Mouse (Mus musculus): ENCODE results near the gene Tbc1d32. TPM values are rescaled to one million over a fixed set of nuclear protein-coding genes. Genes with fewer than 3 reads are reported as not detected.
A peak's percentile ranks its signal among the peaks of the same experiment; 100 is the strongest.

Tbc1d32 gene
- 1.5 and 1.8 TPM in 2 replicates for polyA plus RNA-seq (2014; fragmentation: Nextera tagmentation; extraction: Ambion mirVana)

DNA sequence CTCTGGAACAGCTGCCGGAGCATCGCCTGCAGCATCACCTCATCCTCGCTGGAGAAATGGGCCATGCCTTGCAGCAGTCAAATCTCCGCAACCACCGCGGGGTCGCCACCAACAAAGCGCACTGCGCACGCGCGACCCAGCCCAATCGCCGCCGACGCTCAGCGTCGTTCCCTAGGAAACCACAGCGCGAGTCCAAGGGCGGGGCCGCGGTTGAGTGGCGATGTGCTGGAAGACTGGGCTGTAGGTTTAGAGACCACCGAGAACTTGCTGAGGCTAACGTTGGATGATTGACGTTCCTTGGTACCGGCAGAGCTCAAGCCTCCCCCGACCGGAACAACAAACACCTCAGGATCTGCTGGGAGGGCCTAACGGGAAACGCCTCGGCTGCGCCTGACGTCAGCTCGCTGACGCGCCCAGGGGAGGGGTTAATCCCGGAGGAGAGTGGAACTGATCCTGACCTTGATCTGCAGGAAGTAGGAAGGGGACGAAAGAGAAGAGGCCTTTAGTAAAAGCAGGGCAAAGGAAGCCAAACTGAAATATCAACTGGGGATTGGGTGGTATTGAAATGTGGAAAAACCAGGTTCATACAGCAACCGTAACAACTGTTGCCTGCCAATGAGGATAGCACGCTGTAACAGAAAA, at the start of gene Tbc1d32:
Tbc1d32 (minus strand) TSS at position 122 of the 642 bp plus-strand sequence.
- H3K9ac ChIP-seq (ENCODE audit: low read depth, low read length): peak within 1 kb of the TSS; percentile 43
- no peaks in the 10 kb centered on the region for H3K9me3 ChIP-seq (ENCODE audit: control insufficient read depth, low read length)
- peak within 1 kb of the TSS; percentile 63 for H3K4me3 ChIP-seq (ENCODE audit: low read depth, low read length)
- no peaks in the 10 kb centered on the region for H3K36me3 ChIP-seq (ENCODE audit: control insufficient read depth, insufficient read depth, low read length)
- peak within 1 kb of the TSS; percentile 72 for H3K4me2 ChIP-seq
- H3K27ac ChIP-seq (ENCODE audit: low read depth, low read length): peak within 1 kb of the TSS; percentile 55
- peaks cover 2% of the 10 kb centered on the region; the same call in 1 of the 2 replicates for H3K4me1 ChIP-seq (replicated peaks; ENCODE audit: control insufficient read depth, insufficient read depth, low read length)
- DNase-seq (ENCODE audit: low spot score) (peak; percentile 88), ATAC-seq (replicated peaks; ENCODE audit: low FRiP score) (peak; percentile 96)
- WGBS: 3% methylated on average over 42 of the region's 42 CpGs
- no peaks in the 10 kb centered on the region for H3K27me3 ChIP-seq (replicated peaks; ENCODE audit: control insufficient read depth, insufficient read depth, low read length)

DNA sequence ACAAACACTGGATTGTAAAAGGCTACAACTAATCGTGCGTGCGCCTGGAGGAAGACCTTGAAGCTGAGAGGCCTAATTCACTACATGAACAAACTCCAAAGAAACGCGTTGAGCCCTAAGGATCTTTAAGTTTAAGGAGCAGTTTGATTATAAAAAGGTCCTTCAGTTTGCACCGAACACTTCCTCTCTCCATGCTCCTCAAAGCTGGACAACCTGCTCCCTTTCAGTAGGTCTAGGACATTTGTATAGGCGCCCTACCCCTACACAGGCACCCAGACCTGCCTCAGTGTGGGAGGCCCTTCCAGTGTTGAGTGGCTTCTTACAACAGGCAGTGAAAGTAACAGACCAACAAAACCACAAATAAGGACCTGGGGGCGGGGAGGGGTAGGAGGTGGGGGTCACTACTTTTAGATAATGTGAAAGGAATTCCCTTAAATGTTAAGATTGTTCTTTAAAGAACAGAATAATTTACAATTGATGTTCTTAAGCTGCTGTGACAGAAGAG, 666 bp downstream of the Tbc1d32 start:
- ATAC-seq (replicated peaks; ENCODE audit: low FRiP score): no peak
- H3K36me3 ChIP-seq (ENCODE audit: control insufficient read depth, insufficient read depth, low read length): no peaks in the 10 kb centered on the region
- peak overlapping the region; percentile 63 for H3K4me3 ChIP-seq (ENCODE audit: low read depth, low read length)
- H3K27ac ChIP-seq (ENCODE audit: low read depth, low read length): no peak overlapping the region
- H3K9me3 ChIP-seq (ENCODE audit: control insufficient read depth, low read length): no peaks in the 10 kb centered on the region
- WGBS: 80% methylated on average over 8 of the region's 8 CpGs
- peak overlapping the region; percentile 9; the same call in 1 of the 2 replicates for H3K9ac ChIP-seq (ENCODE audit: low read depth, low read length)
- H3K4me1 ChIP-seq (replicated peaks; ENCODE audit: control insufficient read depth, insufficient read depth, low read length): peaks cover 2% of the 10 kb centered on the region; the same call in 1 of the 2 replicates
- H3K27me3 ChIP-seq (replicated peaks; ENCODE audit: control insufficient read depth, insufficient read depth, low read length): no peaks in the 10 kb centered on the region
- peak overlapping the region; percentile 72 for H3K4me2 ChIP-seq
- no peak for DNase-seq (ENCODE audit: low spot score)

DNA sequence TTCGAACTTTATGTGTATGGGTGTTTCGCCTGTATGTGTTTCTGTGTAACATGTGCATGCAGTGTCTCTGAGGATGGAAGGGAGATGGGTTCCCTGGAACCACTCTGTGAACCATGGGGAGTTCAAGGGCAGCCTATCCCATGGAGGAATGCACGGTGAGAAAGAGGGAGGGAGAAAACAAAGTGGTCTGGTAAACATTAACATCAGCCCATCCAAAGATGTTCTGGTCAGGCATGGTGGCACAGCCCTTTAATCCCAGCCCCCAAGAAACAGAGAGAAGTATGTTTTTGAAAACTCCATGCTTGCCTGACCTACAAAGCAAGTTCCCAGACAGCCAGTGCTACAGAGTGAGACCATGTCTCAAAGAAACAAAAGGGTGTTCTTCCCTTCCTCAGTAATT, 12.7 kb downstream of the Tbc1d32 start:
- H3K9ac ChIP-seq (ENCODE audit: low read depth, low read length): no peak overlapping the region

DNA sequence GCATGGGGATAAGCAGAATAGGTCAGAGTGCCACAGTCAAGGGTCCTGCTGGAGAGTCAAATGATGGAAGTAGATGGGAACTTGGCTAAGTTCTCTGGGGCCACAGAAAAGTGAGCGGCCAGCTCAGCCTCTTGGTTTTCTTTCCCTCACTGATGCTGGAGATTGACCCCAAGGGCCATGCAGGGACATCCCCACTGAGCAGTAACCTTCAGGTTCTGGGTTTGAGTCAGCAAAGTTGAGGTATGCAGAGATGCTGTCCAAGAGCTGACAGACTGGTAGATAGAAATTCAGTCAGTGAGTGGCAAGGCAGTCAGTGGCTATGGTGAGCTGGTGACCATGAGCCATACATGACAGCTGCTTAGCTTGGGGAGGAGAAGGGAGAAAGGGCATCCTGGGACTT, 18.1 kb downstream of the Tbc1d32 start:
- no peak overlapping the region for H3K4me3 ChIP-seq (ENCODE audit: low read depth, low read length)
- no peaks in the 10 kb centered on the region for H3K27me3 ChIP-seq (replicated peaks; ENCODE audit: control insufficient read depth, insufficient read depth, low read length)
- ATAC-seq (replicated peaks; ENCODE audit: low FRiP score) (no peak), DNase-seq (ENCODE audit: low spot score) (no peak)
- H3K36me3 ChIP-seq (ENCODE audit: control insufficient read depth, insufficient read depth, low read length): no peaks in the 10 kb centered on the region
- H3K9ac ChIP-seq (ENCODE audit: low read depth, low read length): no peak overlapping the region
- H3K9me3 ChIP-seq (ENCODE audit: control insufficient read depth, low read length): no peaks in the 10 kb centered on the region
- WGBS: 100% methylated on average over 1 of the region's 1 CpGs
- H3K27ac ChIP-seq (ENCODE audit: low read depth, low read length): no peak overlapping the region
- H3K4me2 ChIP-seq: no peak overlapping the region
- no peaks in the 10 kb centered on the region for H3K4me1 ChIP-seq (replicated peaks; ENCODE audit: control insufficient read depth, insufficient read depth, low read length)

More for the DNA sequence above, 12.7 kb downstream of the Tbc1d32 start:
- no peak overlapping the region for H3K27ac ChIP-seq (ENCODE audit: low read depth, low read length)
- WGBS: 75% methylated on average over 3 of the region's 3 CpGs
- no peak for DNase-seq (ENCODE audit: low spot score)
- no peaks in the 10 kb centered on the region for H3K9me3 ChIP-seq (ENCODE audit: control insufficient read depth, low read length)
- ATAC-seq (replicated peaks; ENCODE audit: low FRiP score): no peak
- no peak overlapping the region for H3K4me3 ChIP-seq (ENCODE audit: low read depth, low read length)
- H3K36me3 ChIP-seq (ENCODE audit: control insufficient read depth, insufficient read depth, low read length): no peaks in the 10 kb centered on the region
- no peak overlapping the region for H3K4me2 ChIP-seq
- H3K4me1 ChIP-seq (replicated peaks; ENCODE audit: control insufficient read depth, insufficient read depth, low read length): no peaks in the 10 kb centered on the region
- H3K27me3 ChIP-seq (replicated peaks; ENCODE audit: control insufficient read depth, insufficient read depth, low read length): no peaks in the 10 kb centered on the region

DNA sequence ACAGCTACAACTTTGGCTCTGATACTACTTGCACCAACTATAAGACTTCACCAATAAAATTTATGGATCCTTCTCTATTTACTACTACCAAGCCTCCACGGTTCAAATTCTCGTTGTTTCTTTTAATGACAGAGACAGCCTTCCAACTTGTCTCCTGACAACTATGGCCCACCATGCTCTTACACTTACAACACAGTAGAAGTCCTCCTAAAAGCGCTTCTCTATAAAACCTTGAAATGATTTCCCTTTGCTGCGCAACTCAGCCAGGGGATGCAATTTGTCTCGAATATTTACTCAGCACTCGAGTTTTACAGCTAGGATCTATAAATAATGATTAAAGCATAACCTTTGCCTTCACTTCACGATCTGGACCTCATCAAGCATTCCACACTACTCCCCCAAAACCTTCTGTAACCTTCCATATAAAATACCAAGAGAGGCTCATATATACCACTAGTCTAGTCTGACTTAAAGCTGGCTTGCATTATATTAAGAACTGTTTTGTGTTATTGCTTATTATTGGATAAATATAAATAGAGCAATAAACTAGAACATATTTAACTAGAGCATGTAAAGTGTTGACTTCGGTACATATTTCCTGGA, 21.6 kb downstream of the Tbc1d32 start:
- DNase-seq (ENCODE audit: low spot score) (no peak), ATAC-seq (replicated peaks; ENCODE audit: low FRiP score) (no peak)
- H3K9me3 ChIP-seq (ENCODE audit: control insufficient read depth, low read length): no peaks in the 10 kb centered on the region
- H3K27me3 ChIP-seq (replicated peaks; ENCODE audit: control insufficient read depth, insufficient read depth, low read length): no peaks in the 10 kb centered on the region
- 73% methylated on average over 8 of the region's 8 CpGs for WGBS
- H3K4me1 ChIP-seq (replicated peaks; ENCODE audit: control insufficient read depth, insufficient read depth, low read length): no peaks in the 10 kb centered on the region
- H3K9ac ChIP-seq (ENCODE audit: low read depth, low read length): no peak overlapping the region
- H3K27ac ChIP-seq (ENCODE audit: low read depth, low read length): no peak overlapping the region
- no peak overlapping the region for H3K4me2 ChIP-seq
- H3K36me3 ChIP-seq (ENCODE audit: control insufficient read depth, insufficient read depth, low read length): no peaks in the 10 kb centered on the region
- H3K4me3 ChIP-seq (ENCODE audit: low read depth, low read length): no peak overlapping the region

DNA sequence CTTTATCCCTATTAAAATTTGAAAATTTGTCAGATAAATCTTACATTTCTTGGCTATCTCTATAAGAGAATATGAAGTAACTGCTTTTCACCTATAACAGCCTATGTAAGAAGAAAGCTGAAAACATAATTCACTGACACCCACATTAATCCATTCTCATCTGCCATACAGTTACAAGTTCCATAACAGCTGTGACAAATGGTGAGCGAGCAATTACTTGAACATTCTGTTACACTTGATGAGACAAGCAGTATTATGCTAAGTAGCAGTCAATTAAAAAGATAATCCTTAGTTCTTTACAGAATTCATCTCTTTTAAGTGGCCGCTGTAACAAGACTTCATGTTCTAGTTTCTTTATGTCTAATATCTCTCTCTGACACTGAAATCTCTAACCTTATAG, 24.1 kb downstream of the Tbc1d32 start:
- Histone ChIP-seq H3K9ac (ENCODE audit: low read depth, low read length) (no peak overlapping the region), H3K27me3 (replicated peaks; ENCODE audit: control insufficient read depth, insufficient read depth, low read length) (no peaks in the 10 kb centered on the region), H3K9me3 (ENCODE audit: control insufficient read depth, low read length) (no peaks in the 10 kb centered on the region), H3K4me2 (no peak overlapping the region), H3K27ac (ENCODE audit: low read depth, low read length) (no peak overlapping the region), H3K4me3 (ENCODE audit: low read depth, low read length) (no peak overlapping the region), H3K4me1 (replicated peaks; ENCODE audit: control insufficient read depth, insufficient read depth, low read length) (no peaks in the 10 kb centered on the region), H3K36me3 (ENCODE audit: control insufficient read depth, insufficient read depth, low read length) (no peaks in the 10 kb centered on the region)
- 92% methylated on average over 2 of the region's 2 CpGs for WGBS
- DNase-seq (ENCODE audit: low spot score): no peak
- no peak for ATAC-seq (replicated peaks; ENCODE audit: low FRiP score)

DNA sequence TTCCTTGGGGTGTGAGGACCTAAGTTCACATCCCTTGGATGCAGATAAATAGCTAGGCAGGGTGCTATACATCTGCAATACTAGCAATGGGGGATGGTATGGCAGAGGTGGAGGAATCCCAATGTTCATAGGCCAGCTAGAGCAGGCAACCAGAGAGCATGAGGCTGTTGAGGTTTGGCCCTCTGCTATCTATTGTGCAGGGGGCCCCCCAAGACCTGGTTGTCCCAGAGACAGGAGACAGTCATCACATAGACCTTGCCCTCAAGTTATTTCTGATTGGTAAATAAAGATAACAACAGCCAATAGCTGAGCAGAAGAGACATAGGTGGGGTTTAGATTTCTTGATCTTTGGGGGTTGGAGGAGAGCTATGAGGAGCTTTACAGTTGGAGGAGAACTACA, 28.6 kb downstream of the Tbc1d32 start:
- Histone ChIP-seq H3K9ac (ENCODE audit: low read depth, low read length) (no peak overlapping the region), H3K4me1 (replicated peaks; ENCODE audit: control insufficient read depth, insufficient read depth, low read length) (no peaks in the 10 kb centered on the region), H3K27ac (ENCODE audit: low read depth, low read length) (no peak overlapping the region), H3K4me2 (no peak overlapping the region), H3K27me3 (replicated peaks; ENCODE audit: control insufficient read depth, insufficient read depth, low read length) (no peaks in the 10 kb centered on the region), H3K4me3 (ENCODE audit: low read depth, low read length) (no peak overlapping the region), H3K9me3 (ENCODE audit: control insufficient read depth, low read length) (no peaks in the 10 kb centered on the region), H3K36me3 (ENCODE audit: control insufficient read depth, insufficient read depth, low read length) (no peaks in the 10 kb centered on the region)
- ATAC-seq (replicated peaks; ENCODE audit: low FRiP score) (no peak), DNase-seq (ENCODE audit: low spot score) (no peak)

DNA sequence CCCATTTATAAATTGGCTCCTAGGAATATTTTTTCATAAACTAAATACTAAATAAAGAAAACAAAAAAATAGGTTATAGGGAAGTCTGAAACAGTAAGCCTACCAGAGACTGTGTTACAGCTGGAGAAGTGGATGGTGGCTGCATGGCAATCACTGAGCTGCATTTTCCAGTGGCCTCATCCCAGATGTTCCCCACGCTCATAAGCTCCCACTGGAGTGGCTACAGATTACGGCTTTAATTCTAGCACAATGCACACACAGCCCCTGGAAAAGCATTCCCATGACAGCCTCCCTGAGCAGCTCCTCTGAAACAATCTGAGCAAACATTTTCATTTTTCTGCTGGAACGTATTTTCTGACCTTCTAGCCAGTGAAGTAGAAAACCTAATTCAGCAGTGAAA, 29.8 kb downstream of the Tbc1d32 start:
- no peak for DNase-seq (ENCODE audit: low spot score)
- H3K36me3 ChIP-seq (ENCODE audit: control insufficient read depth, insufficient read depth, low read length): no peaks in the 10 kb centered on the region
- no peak for ATAC-seq (replicated peaks; ENCODE audit: low FRiP score)
- 77% methylated on average over 3 of the region's 3 CpGs for WGBS
- H3K4me1 ChIP-seq (replicated peaks; ENCODE audit: control insufficient read depth, insufficient read depth, low read length): no peaks in the 10 kb centered on the region
- H3K27me3 ChIP-seq (replicated peaks; ENCODE audit: control insufficient read depth, insufficient read depth, low read length): no peaks in the 10 kb centered on the region
- H3K4me2 ChIP-seq: no peak overlapping the region
- H3K4me3 ChIP-seq (ENCODE audit: low read depth, low read length): no peak overlapping the region
- H3K9ac ChIP-seq (ENCODE audit: low read depth, low read length): no peak overlapping the region
- no peaks in the 10 kb centered on the region for H3K9me3 ChIP-seq (ENCODE audit: control insufficient read depth, low read length)
- no peak overlapping the region for H3K27ac ChIP-seq (ENCODE audit: low read depth, low read length)

DNA sequence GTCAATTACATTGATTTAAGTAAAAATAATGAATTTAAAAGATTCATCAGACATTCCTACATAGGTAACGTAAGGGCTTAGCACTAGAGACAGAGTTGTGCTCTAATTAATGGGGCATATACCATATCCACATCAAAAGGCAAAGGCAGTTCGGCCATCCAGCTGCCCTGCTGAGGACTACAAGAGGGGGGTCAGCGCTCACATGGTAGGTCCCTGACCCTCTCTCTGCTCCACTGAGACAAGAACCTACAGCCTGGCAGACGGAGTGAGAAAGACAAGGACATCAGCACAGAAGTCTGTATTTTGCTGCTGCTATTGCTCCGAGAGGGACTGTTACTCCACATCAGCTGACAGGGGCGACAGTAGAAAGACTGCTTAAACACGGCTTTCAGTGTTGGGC, 34.2 kb downstream of the Tbc1d32 start:
- no peak for DNase-seq (ENCODE audit: low spot score)
- no peaks in the 10 kb centered on the region for H3K9me3 ChIP-seq (ENCODE audit: control insufficient read depth, low read length)
- WGBS: 91% methylated on average over 7 of the region's 7 CpGs
- ATAC-seq (replicated peaks; ENCODE audit: low FRiP score): no peak
- no peaks in the 10 kb centered on the region for H3K4me1 ChIP-seq (replicated peaks; ENCODE audit: control insufficient read depth, insufficient read depth, low read length)
- H3K4me2 ChIP-seq: no peak overlapping the region
- H3K27ac ChIP-seq (ENCODE audit: low read depth, low read length): no peak overlapping the region
- H3K9ac ChIP-seq (ENCODE audit: low read depth, low read length): no peak overlapping the region
- H3K27me3 ChIP-seq (replicated peaks; ENCODE audit: control insufficient read depth, insufficient read depth, low read length): no peaks in the 10 kb centered on the region
- H3K4me3 ChIP-seq (ENCODE audit: low read depth, low read length): no peak overlapping the region
- H3K36me3 ChIP-seq (ENCODE audit: control insufficient read depth, insufficient read depth, low read length): no peaks in the 10 kb centered on the region

Data from liver, embryonic 11.5 days (tissue).